Mouse (Mus musculus) midbrain, embryonic 14.5 days (tissue): ENCODE measurements at regions not wholly inside any gene's neighbourhood (a gene's known extent, or its start where the extent isn't known, plus 50 kb on each side); places are given as distances from the start of the nearest gene placed in this dataset.
A peak's percentile ranks its signal among the peaks of the same experiment; 100 is the strongest.
"Not testable (repeated sequence)": the region's sequence is repeated elsewhere in the genome, so short reads cannot be mapped to it uniquely, and the experiment has no call there.

ENCODE experiments used
- ATAC-seq: fragments of 200-750 bp; cut with Nextera tagmentation; 2 replicates; pipeline ENCODE4 v1.8.0; 2017; ENCODE audit warnings: moderate number of reproducible peaks, moderate library complexity; ENCODE audit not compliant: low FRiP score, low TSS enrichment
- DNase-seq: peaks from one replicate; pipeline ENCODE4 v3.0.0-alpha.2; 2015
- H3K27ac ChIP-seq: fragments of 300-500 bp; sonication (generic); replicated peaks from 2 replicates; pipeline ENCODE4 v1.5.1; 2014; ENCODE audit warnings: mild to moderate bottlenecking, low read depth, low read length, moderate library complexity
- H3K27me3 ChIP-seq: fragments of 300-500 bp; sonication (generic); 2 replicates; pipeline ENCODE4 v1.6.1; 2014; ENCODE audit warnings: low read length, control low read depth, mixed read lengths; ENCODE audit not compliant: control insufficient read depth, insufficient read depth
- H3K36me3 ChIP-seq: fragments of 300-500 bp; sonication (generic); 2 replicates; pipeline ENCODE4 v1.6.1; 2014; ENCODE audit warnings: low read length, control low read depth; ENCODE audit not compliant: control insufficient read depth, insufficient read depth
- H3K4me1 ChIP-seq: fragments of 300-500 bp; sonication (generic); 2 replicates; pipeline ENCODE4 v1.6.1; 2014; ENCODE audit warnings: mild to moderate bottlenecking, antibody characterized with exemption, low read length, control low read depth; ENCODE audit not compliant: control insufficient read depth, insufficient read depth
- H3K4me2 ChIP-seq: fragments of 300-500 bp; sonication (generic); 2 replicates; pipeline ENCODE4 v1.6.1; 2014; ENCODE audit warnings: mild to moderate bottlenecking, low read length, moderate library complexity
- H3K4me3 ChIP-seq: fragments of 300-500 bp; sonication (generic); replicated peaks from 2 replicates; pipeline ENCODE4 v1.5.1; 2014; ENCODE audit warnings: low read depth, low read length
- H3K9ac ChIP-seq: fragments of 300-500 bp; sonication (generic); replicated peaks from 2 replicates; pipeline ENCODE4 v1.6.1; 2014; ENCODE audit warnings: mild to moderate bottlenecking, low read length, moderate library complexity
- H3K9me3 ChIP-seq: fragments of 300-500 bp; sonication (generic); 2 replicates; pipeline ENCODE4 v1.6.1; 2016; ENCODE audit warnings: low read length, control low read depth, mixed read lengths; ENCODE audit not compliant: control insufficient read depth
- WGBS: fragments of 180-500 bp; shearing (Covaris S2); extraction: QIAGEN DNeasy Blood & Tissue Kit; methylation state at CpG from one replicate; pipeline ENCODE4 v1.1.7; 2014; 5-methylcytosine and 5-hydroxymethylcytosine counted together

GRCm38 (mm10) chr13:12680954-12681571 is 115.4 kb downstream of the Ero1lb start:
- not testable (repeated sequence) for H3K9me3 ChIP-seq, H3K9ac ChIP-seq, H3K36me3 ChIP-seq, H3K27me3 ChIP-seq, H3K4me1 ChIP-seq, H3K27ac ChIP-seq, H3K4me2 ChIP-seq, H3K4me3 ChIP-seq, DNase-seq
- peak; percentile 53 for ATAC-seq
- 84% methylated on average over 4 of the region's 6 CpGs for WGBS

GRCm38 (mm10) chr13:12680283-12680953 is 114.7 kb downstream of the Ero1lb start:
- H3K36me3 ChIP-seq, H3K4me1 ChIP-seq, H3K9ac ChIP-seq, H3K27me3 ChIP-seq, H3K4me3 ChIP-seq, H3K9me3 ChIP-seq, H3K27ac ChIP-seq: not testable (repeated sequence)
- H3K4me2 ChIP-seq, result peak overlapping the region; percentile 33
- DNase-seq, result peak; percentile 82
- peak; percentile 54; the same call in 1 of the 2 replicates for ATAC-seq
- WGBS, result 16% methylated on average over 19 of the region's 19 CpGs

GRCm38 (mm10) chr13:12677372-12677771 is 111.7 kb downstream of the Ero1lb start:
- Histone ChIP-seq H3K27ac (no peak overlapping the region), H3K4me2 (no peak overlapping the region), H3K27me3 (no peaks in the 10 kb centered on the region), H3K36me3 (no peaks in the 10 kb centered on the region), H3K9me3 (no peaks in the 10 kb centered on the region), H3K4me1 (no peaks in the 10 kb centered on the region), H3K9ac (no peak overlapping the region), H3K4me3 (no peak overlapping the region)
- WGBS, result 86% methylated on average over 2 of the region's 2 CpGs
- no peak for DNase-seq
- ATAC-seq, result no peak

GRCm38 (mm10) chr13:12671011-12671410 is 105.3 kb downstream of the Ero1lb start:
- H3K36me3 ChIP-seq, DNase-seq, H3K4me1 ChIP-seq, H3K27ac ChIP-seq, H3K9ac ChIP-seq, H3K4me2 ChIP-seq, H3K27me3 ChIP-seq, H3K9me3 ChIP-seq, H3K4me3 ChIP-seq, ATAC-seq: not testable (repeated sequence)
- WGBS, result 95% methylated on average over 2 of the region's 2 CpGs

GRCm38 (mm10) chr13:12668742-12669141 is 103.1 kb downstream of the Ero1lb start:
- H3K4me1 ChIP-seq, H3K9ac ChIP-seq, H3K27ac ChIP-seq, ATAC-seq, DNase-seq, H3K4me2 ChIP-seq, H3K4me3 ChIP-seq, H3K36me3 ChIP-seq, H3K9me3 ChIP-seq, H3K27me3 ChIP-seq: not testable (repeated sequence)
- no CpG with 5 or more reads among the region's 7 CpGs for WGBS

- not testable (repeated sequence) for DNase-seq, ATAC-seq, H3K9me3 ChIP-seq, H3K36me3 ChIP-seq, H3K27ac ChIP-seq, H3K4me2 ChIP-seq, H3K4me1 ChIP-seq, H3K27me3 ChIP-seq, H3K9ac ChIP-seq, H3K4me3 ChIP-seq
- WGBS, result 82% methylated on average over 9 of the region's 9 CpGs
These were observed 102.3 kb downstream of the Ero1lb start for GRCm38 (mm10) chr13:12667727-12668665.

- not testable (repeated sequence) for H3K27me3 ChIP-seq, ATAC-seq, H3K4me2 ChIP-seq, H3K36me3 ChIP-seq, H3K9me3 ChIP-seq, DNase-seq, H3K4me1 ChIP-seq, H3K27ac ChIP-seq, H3K4me3 ChIP-seq, H3K9ac ChIP-seq
- 87% methylated on average over 3 of the region's 3 CpGs for WGBS
These were observed 100.4 kb downstream of the Ero1lb start for GRCm38 (mm10) chr13:12666050-12666449.
